Mouse (Mus musculus): ENCODE results near the gene Tpr. TPM values are rescaled to one million over a fixed set of nuclear protein-coding genes. Genes with fewer than 3 reads are reported as not detected.
A peak's percentile ranks its signal among the peaks of the same experiment; 100 is the strongest.

Tpr gene
- polyA plus RNA-seq, 1 experiment: 106 TPM

- H3K27me3 ChIP-seq (ENCODE audit: control insufficient read depth, insufficient read depth, low read length): no peaks in the 10 kb centered on the region
- no peak for DNase-seq
Measured at GRCm38 (mm10) chr1:150463068-150463467, 70.4 kb downstream of the Tpr start.

GRCm38 (mm10) chr1:150463691-150464090, 71.1 kb downstream of the Tpr start:
- Histone ChIP-seq H3K4me1 (ENCODE audit: control insufficient read depth, insufficient read depth, low read length) (no peaks in the 10 kb centered on the region), H3K27ac (ENCODE audit: insufficient read depth, low read length) (no peak overlapping the region), H3K27me3 (ENCODE audit: control insufficient read depth, insufficient read depth, low read length) (no peaks in the 10 kb centered on the region), H3K4me3 (replicated peaks; ENCODE audit: insufficient read depth, low read depth, low read length) (no peak overlapping the region)
- 65% methylated on average over 4 of the region's 4 CpGs for WGBS
- no peak for DNase-seq
- TF ChIP-seq POLR2A (IDR thresholded peaks at IDR 0.05; ENCODE audit: borderline replicate concordance, insufficient read depth, low read length) (no peak), CTCF (IDR thresholded peaks at IDR 0.05; ENCODE audit: borderline replicate concordance, insufficient read depth, low read depth, low read length) (no peak)

More at GRCm38 (mm10) chr1:150463068-150463467, 70.4 kb downstream of the Tpr start:
- Histone ChIP-seq H3K27ac (ENCODE audit: insufficient read depth, low read length) (no peak overlapping the region), H3K4me3 (replicated peaks; ENCODE audit: insufficient read depth, low read depth, low read length) (no peak overlapping the region), H3K4me1 (ENCODE audit: control insufficient read depth, insufficient read depth, low read length) (no peaks in the 10 kb centered on the region)
- 90% methylated on average over 5 of the region's 5 CpGs for WGBS
- TF ChIP-seq CTCF (IDR thresholded peaks at IDR 0.05; ENCODE audit: borderline replicate concordance, insufficient read depth, low read depth, low read length) (no peak), POLR2A (IDR thresholded peaks at IDR 0.05; ENCODE audit: borderline replicate concordance, insufficient read depth, low read length) (no peak)

- Histone ChIP-seq H3K4me1 (ENCODE audit: control insufficient read depth, insufficient read depth, low read length) (no peaks in the 10 kb centered on the region), H3K4me3 (replicated peaks; ENCODE audit: insufficient read depth, low read depth, low read length) (no peak overlapping the region), H3K27me3 (ENCODE audit: control insufficient read depth, insufficient read depth, low read length) (no peaks in the 10 kb centered on the region), H3K27ac (ENCODE audit: insufficient read depth, low read length) (no peak overlapping the region)
- no peak for DNase-seq
- TF ChIP-seq POLR2A (IDR thresholded peaks at IDR 0.05; ENCODE audit: borderline replicate concordance, insufficient read depth, low read length): no peak
- TF ChIP-seq CTCF (IDR thresholded peaks at IDR 0.05; ENCODE audit: borderline replicate concordance, insufficient read depth, low read depth, low read length): no peak
- WGBS: 89% methylated on average over 10 of the region's 10 CpGs
Measured at GRCm38 (mm10) chr1:150465364-150465763, 72.7 kb downstream of the Tpr start.

- no peaks in the 10 kb centered on the region for H3K27me3 ChIP-seq (ENCODE audit: control insufficient read depth, insufficient read depth, low read length)
- WGBS: 90% methylated on average over 3 of the region's 3 CpGs
- H3K4me3 ChIP-seq (replicated peaks; ENCODE audit: insufficient read depth, low read depth, low read length): no peak within 1 kb of the TSS
- TF ChIP-seq CTCF (IDR thresholded peaks at IDR 0.05; ENCODE audit: borderline replicate concordance, insufficient read depth, low read depth, low read length) (no peak), POLR2A (IDR thresholded peaks at IDR 0.05; ENCODE audit: borderline replicate concordance, insufficient read depth, low read length) (no peak)
- H3K4me1 ChIP-seq (ENCODE audit: control insufficient read depth, insufficient read depth, low read length): no peaks in the 10 kb centered on the region
- DNase-seq: no peak
- H3K27ac ChIP-seq (ENCODE audit: insufficient read depth, low read length): no peak within 1 kb of the TSS
Measured at GRCm38 (mm10) chr1:150466132-150466531, 73.5 kb downstream of the Tpr start, which contains the start of gene Prg4. Gene Prg4 (minus strand): TSS chr1:150466165.

GRCm38 (mm10) chr1:150469992-150470391, 77.4 kb downstream of the Tpr start:
- TF ChIP-seq POLR2A (IDR thresholded peaks at IDR 0.05; ENCODE audit: borderline replicate concordance, insufficient read depth, low read length) (no peak), CTCF (IDR thresholded peaks at IDR 0.05; ENCODE audit: borderline replicate concordance, insufficient read depth, low read depth, low read length) (no peak)
- H3K4me1 ChIP-seq (ENCODE audit: control insufficient read depth, insufficient read depth, low read length): no peaks in the 10 kb centered on the region
- 77% methylated on average over 3 of the region's 3 CpGs for WGBS
- DNase-seq: no peak
- H3K27ac ChIP-seq (ENCODE audit: insufficient read depth, low read length): no peak overlapping the region
- no peaks in the 10 kb centered on the region for H3K27me3 ChIP-seq (ENCODE audit: control insufficient read depth, insufficient read depth, low read length)
- H3K4me3 ChIP-seq (replicated peaks; ENCODE audit: insufficient read depth, low read depth, low read length): no peak overlapping the region

GRCm38 (mm10) chr1:150472525-150472924, 79.9 kb downstream of the Tpr start:
- Histone ChIP-seq H3K4me1 (ENCODE audit: control insufficient read depth, insufficient read depth, low read length) (no peaks in the 10 kb centered on the region), H3K27me3 (ENCODE audit: control insufficient read depth, insufficient read depth, low read length) (no peaks in the 10 kb centered on the region), H3K27ac (ENCODE audit: insufficient read depth, low read length) (no peak overlapping the region), H3K4me3 (replicated peaks; ENCODE audit: insufficient read depth, low read depth, low read length) (no peak overlapping the region)
- no peak for DNase-seq
- TF ChIP-seq POLR2A (IDR thresholded peaks at IDR 0.05; ENCODE audit: borderline replicate concordance, insufficient read depth, low read length) (no peak), CTCF (IDR thresholded peaks at IDR 0.05; ENCODE audit: borderline replicate concordance, insufficient read depth, low read depth, low read length) (no peak)
- 66% methylated on average over 7 of the region's 7 CpGs for WGBS

GRCm38 (mm10) chr1:150480674-150481073, 88.0 kb downstream of the Tpr start:
- TF ChIP-seq CTCF (IDR thresholded peaks at IDR 0.05; ENCODE audit: borderline replicate concordance, insufficient read depth, low read depth, low read length): no peak
- no peak for DNase-seq
- H3K4me1 ChIP-seq (ENCODE audit: control insufficient read depth, insufficient read depth, low read length): no peaks in the 10 kb centered on the region
- no peak overlapping the region for H3K27ac ChIP-seq (ENCODE audit: insufficient read depth, low read length)
- no peaks in the 10 kb centered on the region for H3K27me3 ChIP-seq (ENCODE audit: control insufficient read depth, insufficient read depth, low read length)
- H3K4me3 ChIP-seq (replicated peaks; ENCODE audit: insufficient read depth, low read depth, low read length): no peak overlapping the region
- 75% methylated on average over 5 of the region's 5 CpGs for WGBS

- DNase-seq: peak in 1 of 2 experiments; percentile 16
- H3K4me3 ChIP-seq (replicated peaks; ENCODE audit: insufficient read depth, low read depth, low read length): no peak overlapping the region
- H3K4me1 ChIP-seq (ENCODE audit: control insufficient read depth, insufficient read depth, low read length): no peaks in the 10 kb centered on the region
- TF ChIP-seq POLR2A (IDR thresholded peaks at IDR 0.05; ENCODE audit: borderline replicate concordance, insufficient read depth, low read length): no peak
- TF ChIP-seq CTCF (IDR thresholded peaks at IDR 0.05; ENCODE audit: borderline replicate concordance, insufficient read depth, low read depth, low read length): no peak
- no peaks in the 10 kb centered on the region; the same call in 1 of the 2 replicates for H3K27me3 ChIP-seq (ENCODE audit: control insufficient read depth, insufficient read depth, low read length)
- WGBS: 81% methylated on average over 2 of the region's 2 CpGs
- H3K27ac ChIP-seq (ENCODE audit: insufficient read depth, low read length): no peak overlapping the region
Measured at GRCm38 (mm10) chr1:150489148-150489547, 96.5 kb downstream of the Tpr start.

Data from cerebellum, adult 2 months (tissue).